Mouse (Mus musculus) mouse embryonic stem cell (cell line): ENCODE data around the gene Olfr398.

Experiments used
- in situ Hi-C, 2 experiments: fragments of 300-500 bp; cut with MboI; formaldehyde crosslinking; loops; 1 replicate in 1 of 2; 3 replicates in 1 of 2; pipeline ENCODE4 v1.14.3; 2019 to 2020; ENCODE audit warnings: low sequenced_read_pairs in 2 of 2, low pct_unique_long_range_greater_than_20kb in 1 of 2, mixed read lengths in 1 of 2; ENCODE audit not compliant: unreplicated experiment in 1 of 2

Olfr398 gene

GRCm38 (mm10) chr11:73990307-73990706, at the start of gene Olfr398:
TSS of gene Olfr398 (minus strand) at chr11:73990407.
- in situ Hi-C loops: no loop called here

- in situ Hi-C loops: no loop called here
Measured at GRCm38 (mm10) chr11:73993115-73993514, 2.9 kb upstream of the Olfr398 start.

GRCm38 (mm10) chr11:73960517-73960916, 29.7 kb downstream of the Olfr398 start, which contains the start of gene Olfr397:
TSS of gene Olfr397 (plus strand) at chr11:73960817.
- in situ Hi-C loops: no loop called here

GRCm38 (mm10) chr11:73936377-73936776, 53.8 kb downstream of the Olfr398 start, which contains the start of gene Olfr23:
TSS of gene Olfr23 (plus strand) at chr11:73936677.
- in situ Hi-C loops: no loop called here
